Mouse (Mus musculus) intestine, embryonic 15.5 days (tissue): ENCODE measurements around the gene Rnps1. TPM values are rescaled to one million over a fixed set of nuclear protein-coding genes. Genes with fewer than 3 reads are reported as not detected.
"Not testable (repeated sequence)": the region's sequence is repeated elsewhere in the genome, so short reads cannot be mapped to it uniquely, and the experiment has no call there.

Experiments
- ATAC-seq: fragments of 200-750 bp; cut with Nextera tagmentation; 2 replicates; pipeline ENCODE4 v1.8.0; 2017; ENCODE audit warnings: moderate TSS enrichment, moderate library complexity
- H3K27ac ChIP-seq: fragments of 300-500 bp; sonication (generic); 2 replicates; pipeline ENCODE4 v1.5.1; 2015; ENCODE audit warnings: mild to moderate bottlenecking, inconsistent platforms
- H3K27me3 ChIP-seq: fragments of 300-500 bp; sonication (generic); replicated peaks from 2 replicates; pipeline ENCODE4 v1.6.1; 2015; ENCODE audit warnings: inconsistent platforms
- H3K36me3 ChIP-seq: fragments of 300-500 bp; sonication (generic); 2 replicates; pipeline ENCODE4 v1.6.1; 2015; ENCODE audit warnings: inconsistent platforms
- H3K4me1 ChIP-seq: fragments of 300-500 bp; sonication (generic); replicated peaks from 2 replicates; pipeline ENCODE4 v1.6.1; 2015; ENCODE audit warnings: inconsistent platforms
- H3K4me2 ChIP-seq: fragments of 300-500 bp; sonication (generic); replicated peaks from 2 replicates; pipeline ENCODE4 v1.6.1; 2015; ENCODE audit warnings: mild to moderate bottlenecking, inconsistent platforms
- H3K4me3 ChIP-seq: fragments of 300-500 bp; sonication (generic); replicated peaks from 2 replicates; pipeline ENCODE4 v1.5.1; 2015; ENCODE audit warnings: inconsistent platforms
- H3K9ac ChIP-seq: fragments of 300-500 bp; sonication (generic); 2 replicates; pipeline ENCODE4 v1.6.1; 2015; ENCODE audit warnings: inconsistent platforms
- H3K9me3 ChIP-seq: fragments of 300-500 bp; sonication (generic); 2 replicates; pipeline ENCODE4 v1.6.1; 2016; ENCODE audit warnings: inconsistent platforms
- WGBS: fragments of 180-500 bp; shearing (Covaris S2); methylation state at CpG from one replicate; pipeline ENCODE4 v1.1.7; 2015; 5-methylcytosine and 5-hydroxymethylcytosine counted together
- polyA plus RNA-seq: library from polyadenylated mRNA; unstranded; fragments of >200 nt; fragmentation: Nextera tagmentation; extraction: Ambion mirVana; gene quantifications from 2 replicates; pipeline ENCODE4 v1.2.1, GENCODE M21; 2015

Rnps1 gene
- polyA plus RNA-seq, 1 experiment from 2014 or later: 257 TPM

- no peaks in the 10 kb centered on the region for H3K4me1 ChIP-seq
- ATAC-seq: no peak
- H3K4me2 ChIP-seq: no peak overlapping the region
- H3K36me3 ChIP-seq: 0 out of 2 replicates have a peak, but pooled peaks cover 3% of the 10 kb centered on the region
- no peak overlapping the region for H3K9ac ChIP-seq
- H3K9me3 ChIP-seq: no peaks in the 10 kb centered on the region
- H3K27ac ChIP-seq: no peak overlapping the region
- H3K27me3 ChIP-seq: no peaks in the 10 kb centered on the region
- H3K4me3 ChIP-seq: no peak overlapping the region
- 87% methylated on average over 12 of the region's 12 CpGs for WGBS
Observed at GRCm38 (mm10) chr17:24407116-24407803, 7.1 kb upstream of the Rnps1 start.

DNA sequence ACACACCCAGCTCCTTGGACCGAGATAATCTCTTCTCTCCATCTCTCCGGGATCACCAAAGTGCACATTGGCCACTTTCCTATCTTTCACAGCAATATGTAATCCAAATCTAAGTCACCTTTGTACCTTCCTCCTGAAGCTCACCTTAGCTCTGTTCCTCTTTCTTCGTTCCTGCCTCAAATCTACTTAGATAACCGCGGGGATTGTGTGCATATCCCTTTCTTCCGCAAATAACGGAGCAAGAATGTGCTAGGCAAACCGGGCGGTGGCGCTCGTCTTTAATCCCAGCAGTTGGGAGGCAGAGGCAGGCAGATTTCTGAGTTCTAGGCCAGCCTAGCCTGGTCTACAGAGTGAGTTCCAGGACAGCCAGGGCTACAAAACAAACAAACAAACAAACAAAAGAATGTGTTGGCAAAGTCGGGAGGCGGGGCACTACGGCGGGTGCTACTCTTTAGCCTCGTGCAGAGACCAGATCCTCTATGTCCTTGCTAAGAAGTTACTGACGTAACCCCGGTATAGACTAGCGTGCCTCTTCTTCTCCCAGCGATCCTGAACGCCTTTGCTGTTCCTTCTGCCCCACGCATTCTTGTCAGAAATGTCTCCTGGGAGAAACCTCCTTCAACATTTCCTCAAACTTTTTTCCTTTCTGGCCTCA, 681 bp upstream of the Rnps1 start:
- Histone ChIP-seq H3K27ac (peak overlapping the region; percentile 90), H3K4me1 (peaks cover 22% of the 10 kb centered on the region), H3K4me2 (peak overlapping the region; percentile 73), H3K27me3 (no peaks in the 10 kb centered on the region), H3K9ac (peak overlapping the region; percentile 56), H3K9me3 (no peaks in the 10 kb centered on the region), H3K36me3 (peaks cover 4% of the 10 kb centered on the region; the same call in 1 of the 2 replicates), H3K4me3 (peak overlapping the region; percentile 68)
- 25% methylated on average over 22 of the region's 22 CpGs for WGBS
- peak; percentile 55 for ATAC-seq

- Histone ChIP-seq H3K9me3 (no peaks in the 10 kb centered on the region), H3K27ac (peak overlapping the region; percentile 95), H3K4me3 (peak overlapping the region; percentile 68), H3K36me3 (peaks cover 14% of the 10 kb centered on the region), H3K4me2 (peak overlapping the region; percentile 59), H3K4me1 (peaks cover 22% of the 10 kb centered on the region), H3K27me3 (no peaks in the 10 kb centered on the region), H3K9ac (peak overlapping the region; percentile 84)
- WGBS: under 1% methylated on average over 21 of the region's 21 CpGs
- no peak for ATAC-seq
Observed at GRCm38 (mm10) chr17:24415011-24415410, 646 bp downstream of the Rnps1 start.

DNA sequence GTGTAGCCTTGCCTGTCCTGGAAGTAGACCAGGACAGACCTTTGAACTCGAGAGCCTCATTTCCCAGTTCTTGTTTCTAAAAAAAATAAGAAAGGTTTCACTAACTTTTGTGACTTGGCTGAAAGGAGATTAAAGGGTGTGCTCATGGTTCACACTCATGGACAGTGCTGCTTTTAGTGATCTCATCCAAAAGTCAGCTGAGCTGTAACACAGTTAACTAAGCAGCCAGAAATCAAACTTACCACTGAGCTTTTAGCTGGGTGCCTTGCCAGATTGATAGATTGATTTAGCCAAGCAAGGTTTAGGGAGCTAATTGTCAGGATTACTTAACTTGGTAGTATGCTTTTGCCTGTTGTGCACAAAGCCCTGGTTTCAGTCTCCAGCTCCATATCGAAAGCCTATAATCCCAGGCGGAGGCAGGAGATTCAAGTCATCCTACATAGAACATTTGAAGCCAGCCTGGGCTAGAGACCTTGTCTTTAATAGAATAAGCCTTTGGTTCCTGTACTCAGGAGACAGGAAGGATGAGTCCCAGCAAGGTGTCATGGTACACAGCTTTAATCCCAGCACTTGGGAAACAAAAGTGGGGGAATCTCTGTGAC, 1.8 kb downstream of the Rnps1 start:
- peak overlapping the region; percentile 68 for H3K4me3 ChIP-seq
- no peak overlapping the region for H3K27ac ChIP-seq
- 81% methylated on average over 3 of the region's 3 CpGs for WGBS
- H3K9ac ChIP-seq: peak overlapping the region; percentile 84
- ATAC-seq: no peak
- peaks cover 25% of the 10 kb centered on the region for H3K36me3 ChIP-seq
- peak overlapping the region; percentile 59 for H3K4me2 ChIP-seq
- no peaks in the 10 kb centered on the region for H3K27me3 ChIP-seq
- peaks cover 22% of the 10 kb centered on the region for H3K4me1 ChIP-seq
- H3K9me3 ChIP-seq: no peaks in the 10 kb centered on the region

DNA sequence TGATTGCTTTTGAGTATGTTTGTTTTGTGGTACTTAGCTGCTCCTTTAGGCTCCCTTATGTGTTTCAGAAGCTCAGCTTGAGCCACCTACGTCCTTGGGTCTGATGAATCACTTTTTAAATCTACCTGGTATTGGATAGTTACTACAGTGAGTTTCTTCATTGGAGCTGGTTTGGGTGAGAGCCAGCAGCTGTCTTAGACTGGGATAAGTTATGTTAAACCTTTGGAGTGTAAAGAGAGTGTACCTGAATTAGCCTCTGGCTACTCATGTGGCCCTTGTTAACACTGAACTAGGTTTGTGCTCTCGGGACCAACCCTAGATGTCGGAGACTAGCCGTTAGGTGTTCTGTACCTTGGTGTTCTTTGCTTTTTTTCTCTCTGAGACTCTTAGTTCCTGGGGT, 8.7 kb downstream of the Rnps1 start:
- Histone ChIP-seq H3K27ac (no peak overlapping the region), H3K4me1 (0 out of 2 replicates have a peak, but pooled peaks cover 6% of the 10 kb centered on the region), H3K9me3 (no peaks in the 10 kb centered on the region), H3K4me2 (no peak overlapping the region), H3K27me3 (no peaks in the 10 kb centered on the region), H3K4me3 (no peak overlapping the region), H3K36me3 (peaks cover 58% of the 10 kb centered on the region), H3K9ac (no peak overlapping the region)
- 93% methylated on average over 4 of the region's 4 CpGs for WGBS
- ATAC-seq: no peak

GRCm38 (mm10) chr17:24424489-24424888, 10.1 kb downstream of the Rnps1 start:
- H3K9me3 ChIP-seq: no peaks in the 10 kb centered on the region
- H3K27ac ChIP-seq: no peak overlapping the region
- 95% methylated on average over 5 of the region's 5 CpGs for WGBS
- no peak for ATAC-seq
- 0 out of 2 replicates have a peak, but pooled peaks cover 10% of the 10 kb centered on the region for H3K4me1 ChIP-seq
- no peaks in the 10 kb centered on the region for H3K27me3 ChIP-seq
- H3K4me2 ChIP-seq: no peak overlapping the region
- peaks cover 50% of the 10 kb centered on the region for H3K36me3 ChIP-seq
- H3K9ac ChIP-seq: no peak overlapping the region
- H3K4me3 ChIP-seq: no peak overlapping the region

DNA sequence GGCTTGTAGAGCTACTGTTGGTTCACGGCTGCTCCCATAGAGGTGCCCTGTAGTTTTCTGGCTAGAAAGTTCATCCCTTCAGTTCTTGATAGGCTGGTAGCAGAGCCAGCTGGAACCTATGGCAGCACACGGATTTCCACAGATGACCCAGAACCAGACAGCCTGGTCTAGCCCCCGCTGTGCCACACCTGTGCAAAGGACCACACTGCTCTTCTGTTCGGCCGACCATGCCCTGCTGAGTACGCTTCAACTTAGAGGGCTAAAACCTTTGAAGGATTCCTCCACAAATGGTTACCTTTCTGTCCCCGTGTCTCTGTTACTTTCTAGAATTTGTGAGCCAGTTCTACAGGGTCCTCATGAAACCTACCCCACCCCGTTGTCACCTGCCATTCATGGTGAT, 11.0 kb downstream of the Rnps1 start:
- peaks cover 41% of the 10 kb centered on the region for H3K36me3 ChIP-seq

GRCm38 (mm10) chr17:24425905-24426304, 11.5 kb downstream of the Rnps1 start:
- no peak overlapping the region for H3K4me3 ChIP-seq
- H3K27me3 ChIP-seq: no peaks in the 10 kb centered on the region
- no peaks in the 10 kb centered on the region for H3K9me3 ChIP-seq
- 84% methylated on average over 7 of the region's 7 CpGs for WGBS
- ATAC-seq: peak; percentile 0; the same call in 1 of the 2 replicates
- H3K4me2 ChIP-seq: peak overlapping the region; percentile 67; the same call in 1 of the 2 replicates
- H3K27ac ChIP-seq: peak overlapping the region; percentile 97
- 0 out of 2 replicates have a peak, but pooled peaks cover 10% of the 10 kb centered on the region for H3K4me1 ChIP-seq
- peaks cover 36% of the 10 kb centered on the region for H3K36me3 ChIP-seq
- H3K9ac ChIP-seq: no peak overlapping the region

More for the DNA sequence above, 11.0 kb downstream of the Rnps1 start:
- not testable (repeated sequence) for H3K4me1 ChIP-seq, H3K4me2 ChIP-seq, H3K27ac ChIP-seq, H3K27me3 ChIP-seq, H3K9ac ChIP-seq, H3K4me3 ChIP-seq, H3K9me3 ChIP-seq, ATAC-seq
- WGBS: 88% methylated on average over 6 of the region's 8 CpGs

DNA sequence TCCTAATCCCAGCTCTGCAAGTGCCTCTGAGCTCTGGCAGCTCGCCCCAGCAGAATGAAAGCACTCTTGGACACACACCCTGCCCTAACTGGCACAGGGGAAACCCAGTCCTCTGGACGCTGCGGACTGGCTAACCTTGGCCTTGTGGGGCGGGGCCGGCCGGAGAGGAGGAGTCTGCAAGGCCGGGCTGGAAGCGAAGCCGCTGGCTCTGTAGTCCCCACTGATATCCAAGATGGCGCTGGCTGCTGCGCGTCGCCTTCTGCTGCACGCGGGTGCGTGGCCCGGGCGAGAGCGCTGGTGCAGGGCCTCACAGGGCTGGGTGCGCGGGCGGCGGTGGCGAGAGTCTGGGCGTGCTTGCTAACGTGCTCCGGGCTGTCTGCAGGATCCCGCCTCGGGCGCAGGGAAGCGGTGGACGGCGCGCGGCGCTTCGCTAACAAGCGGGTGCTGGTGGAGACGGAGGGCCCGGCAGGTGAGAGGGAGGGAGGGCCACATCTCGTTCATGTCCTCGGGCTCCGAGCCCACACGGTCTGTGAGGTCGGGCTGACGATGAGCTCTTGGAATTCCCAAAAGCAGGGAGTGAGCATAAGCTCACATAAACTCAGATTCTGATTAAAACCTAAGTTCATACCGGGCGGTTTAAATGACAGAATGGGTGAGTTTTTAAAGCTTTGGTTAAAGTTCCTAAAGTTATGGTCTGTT, 12.3 kb downstream of the Rnps1 start, which contains the start of gene Eci1:
Gene Eci1 (plus strand): TSS at position 171 of the 699 bp plus-strand sequence.
- WGBS: under 1% methylated on average over 48 of the region's 48 CpGs
- H3K9me3 ChIP-seq: no peaks in the 10 kb centered on the region
- peak within 1 kb of the TSS; percentile 79 for H3K4me3 ChIP-seq
- H3K27me3 ChIP-seq: no peaks in the 10 kb centered on the region
- H3K36me3 ChIP-seq: peaks cover 28% of the 10 kb centered on the region
- ATAC-seq: peak; percentile 98
- H3K4me1 ChIP-seq: 0 out of 2 replicates have a peak, but pooled peaks cover 10% of the 10 kb centered on the region
- H3K9ac ChIP-seq: peak within 1 kb of the TSS; percentile 94
- peak within 1 kb of the TSS; percentile 97 for H3K27ac ChIP-seq
- H3K4me2 ChIP-seq: peak within 1 kb of the TSS; percentile 67

DNA sequence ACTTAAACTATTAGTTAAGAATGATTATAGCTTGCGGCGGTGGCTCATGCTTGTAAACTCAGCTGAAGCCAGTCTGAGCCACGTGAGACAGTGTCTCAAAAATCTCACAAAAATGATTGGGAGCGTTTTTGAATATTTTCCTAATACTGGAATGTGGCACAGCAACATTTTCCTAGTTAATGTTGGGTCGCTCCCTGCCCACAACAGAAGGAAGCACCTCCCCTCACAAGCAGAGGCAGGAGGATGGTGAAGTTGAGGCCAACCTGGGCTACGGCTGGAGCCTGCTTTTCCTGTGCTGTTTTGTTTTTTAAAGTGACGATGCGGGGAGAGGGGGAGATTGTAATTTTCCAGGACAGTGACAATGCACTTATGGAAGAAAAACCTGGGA, 12.8 kb downstream of the Rnps1 start:
- Histone ChIP-seq H3K27me3 (no peaks in the 10 kb centered on the region), H3K36me3 (peaks cover 23% of the 10 kb centered on the region), H3K4me1 (0 out of 2 replicates have a peak, but pooled peaks cover 10% of the 10 kb centered on the region), H3K4me3 (peak overlapping the region; percentile 79), H3K9ac (peak overlapping the region; percentile 94), H3K9me3 (no peaks in the 10 kb centered on the region), H3K4me2 (peak overlapping the region; percentile 67), H3K27ac (peak overlapping the region; percentile 97)
- WGBS: 2% methylated on average over 8 of the region's 8 CpGs
- ATAC-seq: peak; percentile 11; the same call in 1 of the 2 replicates

GRCm38 (mm10) chr17:24429201-24429983, 15.0 kb downstream of the Rnps1 start:
- Histone ChIP-seq H3K4me3 (no peak overlapping the region), H3K4me2 (no peak overlapping the region), H3K4me1 (0 out of 2 replicates have a peak, but pooled peaks cover 10% of the 10 kb centered on the region), H3K9me3 (no peaks in the 10 kb centered on the region), H3K9ac (no peak overlapping the region), H3K27me3 (no peaks in the 10 kb centered on the region), H3K36me3 (peaks cover 13% of the 10 kb centered on the region), H3K27ac (no peak overlapping the region)
- ATAC-seq: no peak
- 77% methylated on average over 14 of the region's 14 CpGs for WGBS
